Mouse (Mus musculus) kidney, embryonic 14.5 days (tissue): ENCODE measurements around the gene Cog1. TPM values are rescaled to one million over a fixed set of nuclear protein-coding genes. Genes with fewer than 3 reads are reported as not detected.
"Not testable (repeated sequence)": the region's sequence is repeated elsewhere in the genome, so short reads cannot be mapped to it uniquely, and the experiment has no call there.

Experiments used
- ATAC-seq: fragments of 200-750 bp; cut with Nextera tagmentation; 2 replicates; pipeline ENCODE4 v1.8.0; 2017; ENCODE audit warnings: moderate number of reproducible peaks, mild to moderate bottlenecking, moderate TSS enrichment, moderate library complexity; ENCODE audit not compliant: low FRiP score, low TSS enrichment
- H3K27ac ChIP-seq: fragments of 300-500 bp; sonication (generic); 2 replicates; pipeline ENCODE4 v1.5.1; 2014; ENCODE audit warnings: low read depth, mild to moderate bottlenecking, low read length, moderate library complexity, mixed read lengths
- H3K27me3 ChIP-seq: fragments of 300-500 bp; sonication (generic); 2 replicates; pipeline ENCODE4 v1.6.1; 2014; ENCODE audit warnings: mild to moderate bottlenecking, low read length; ENCODE audit not compliant: control insufficient read depth, insufficient read depth
- H3K36me3 ChIP-seq: fragments of 300-500 bp; sonication (generic); 2 replicates; pipeline ENCODE4 v1.6.1; 2014; ENCODE audit warnings: low read length, mixed read lengths; ENCODE audit not compliant: control insufficient read depth, insufficient read depth
- H3K4me1 ChIP-seq: fragments of 300-500 bp; sonication (generic); 2 replicates; pipeline ENCODE4 v1.6.1; 2014; ENCODE audit warnings: low read length, mixed read lengths; ENCODE audit not compliant: control insufficient read depth, insufficient read depth
- H3K4me2 ChIP-seq: fragments of 300-500 bp; sonication (generic); replicated peaks from 2 replicates; pipeline ENCODE4 v1.6.1; 2014; ENCODE audit warnings: low read depth, mild to moderate bottlenecking, low read length
- H3K4me3 ChIP-seq: fragments of 300-500 bp; sonication (generic); 2 replicates; pipeline ENCODE4 v1.5.1; 2014; ENCODE audit warnings: mild to moderate bottlenecking, low read length
- H3K9ac ChIP-seq: fragments of 300-500 bp; sonication (generic); 2 replicates; pipeline ENCODE4 v1.6.1; 2014; ENCODE audit warnings: low read depth, mild to moderate bottlenecking, low read length, moderate library complexity
- H3K9me3 ChIP-seq: fragments of 300-500 bp; sonication (generic); 2 replicates; pipeline ENCODE4 v1.6.1; 2016; ENCODE audit warnings: low read length; ENCODE audit not compliant: control insufficient read depth
- WGBS: fragments of 180-500 bp; shearing (Covaris S2); extraction: QIAGEN DNeasy Blood & Tissue Kit; methylation state at CpG from one replicate; pipeline ENCODE4 v1.1.7; 2014; 5-methylcytosine and 5-hydroxymethylcytosine counted together
- polyA plus RNA-seq: library from polyadenylated mRNA; unstranded; fragments of >200 nt; fragmentation: Nextera tagmentation; extraction: Ambion mirVana; gene quantifications from 2 replicates; pipeline ENCODE4 v1.2.1, GENCODE M21; 2014

Cog1 gene
- polyA plus RNA-seq, 1 experiment from 2014 or later: 29.3 TPM

DNA sequence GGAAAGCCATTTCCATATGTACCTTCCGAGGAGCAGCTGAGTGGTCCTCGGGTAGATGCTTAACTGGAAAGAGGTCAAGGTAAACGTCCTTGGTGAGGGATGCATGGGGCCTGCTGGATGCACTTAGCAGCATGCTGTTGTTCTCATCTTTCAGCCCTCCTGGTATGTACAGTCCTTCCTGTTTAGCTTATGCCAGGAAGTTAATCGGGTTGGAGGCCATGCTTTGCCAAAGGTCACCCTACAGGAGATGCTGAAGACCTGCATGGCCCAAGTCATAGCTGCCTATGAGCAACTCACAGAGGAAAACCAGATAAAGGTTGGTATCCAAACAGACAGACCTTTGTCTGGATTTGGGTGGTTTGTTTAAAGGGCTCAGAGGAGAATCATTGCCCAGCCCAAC lies 8.3 kb downstream of the Cog1 start:
- Histone ChIP-seq H3K36me3 (peaks cover 97% of the 10 kb centered on the region), H3K27me3 (no peaks in the 10 kb centered on the region)

DNA sequence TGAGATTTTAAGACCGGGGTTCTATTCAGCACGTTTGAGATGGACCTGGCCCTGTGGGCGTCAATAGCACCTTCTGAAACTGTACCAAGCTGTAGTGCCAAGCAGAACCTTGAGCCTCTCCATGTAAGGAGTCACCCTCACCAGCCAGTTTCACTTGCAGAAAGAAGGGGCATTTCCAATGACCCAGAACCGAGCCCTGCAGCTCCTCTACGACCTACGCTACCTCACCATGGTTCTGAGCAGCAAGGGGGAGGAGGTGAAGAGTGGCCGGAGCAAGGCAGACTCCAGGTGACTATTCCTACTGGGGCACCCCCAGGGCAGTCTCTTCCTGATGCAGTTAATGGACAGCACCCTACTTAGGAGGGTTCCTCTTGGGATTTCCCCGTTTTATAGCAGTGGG lies 9.3 kb downstream of the Cog1 start:
- Histone ChIP-seq H3K9ac (no peak overlapping the region), H3K27me3 (no peaks in the 10 kb centered on the region), H3K9me3 (no peaks in the 10 kb centered on the region), H3K27ac (no peak overlapping the region), H3K4me2 (no peak overlapping the region), H3K4me3 (no peak overlapping the region), H3K4me1 (no peaks in the 10 kb centered on the region), H3K36me3 (peaks cover 93% of the 10 kb centered on the region)
- ATAC-seq: no peak
- 70% methylated on average over 8 of the region's 8 CpGs for WGBS

More for the DNA sequence above, 8.3 kb downstream of the Cog1 start:
- H3K4me1 ChIP-seq: peaks cover 4% of the 10 kb centered on the region; the same call in 1 of the 2 replicates
- no peak overlapping the region for H3K4me3 ChIP-seq
- no peaks in the 10 kb centered on the region for H3K9me3 ChIP-seq
- WGBS: 53% methylated on average over 4 of the region's 4 CpGs
- H3K4me2 ChIP-seq: no peak overlapping the region
- H3K9ac ChIP-seq: no peak overlapping the region
- no peak overlapping the region for H3K27ac ChIP-seq
- no peak for ATAC-seq

DNA sequence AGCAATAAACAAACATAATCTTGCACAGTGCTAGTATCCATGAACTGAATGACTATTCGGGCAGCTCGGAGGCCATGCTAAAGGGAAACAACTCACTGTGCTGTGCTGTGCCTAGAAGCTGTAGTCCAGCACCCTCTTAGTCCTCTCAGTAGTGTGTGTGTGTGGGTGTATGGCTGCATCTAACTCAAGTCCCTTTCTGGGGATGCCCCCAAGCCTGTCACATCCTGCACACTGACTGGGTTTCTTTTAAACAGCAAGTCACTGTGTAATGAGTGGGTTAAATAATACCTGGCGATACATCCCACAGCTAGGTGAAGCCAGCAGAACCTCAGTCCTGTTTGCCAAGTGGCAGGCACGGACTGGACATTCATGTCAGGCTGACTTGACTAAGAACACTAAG lies 9.8 kb downstream of the Cog1 start:
- no peaks in the 10 kb centered on the region for H3K27me3 ChIP-seq
- ATAC-seq: no peak
- no peak overlapping the region for H3K4me2 ChIP-seq
- no peak overlapping the region for H3K9ac ChIP-seq
- H3K9me3 ChIP-seq: no peaks in the 10 kb centered on the region
- WGBS: 74% methylated on average over 4 of the region's 4 CpGs
- H3K4me1 ChIP-seq: no peaks in the 10 kb centered on the region
- no peak overlapping the region for H3K4me3 ChIP-seq
- no peak overlapping the region for H3K27ac ChIP-seq
- peaks cover 93% of the 10 kb centered on the region for H3K36me3 ChIP-seq

DNA sequence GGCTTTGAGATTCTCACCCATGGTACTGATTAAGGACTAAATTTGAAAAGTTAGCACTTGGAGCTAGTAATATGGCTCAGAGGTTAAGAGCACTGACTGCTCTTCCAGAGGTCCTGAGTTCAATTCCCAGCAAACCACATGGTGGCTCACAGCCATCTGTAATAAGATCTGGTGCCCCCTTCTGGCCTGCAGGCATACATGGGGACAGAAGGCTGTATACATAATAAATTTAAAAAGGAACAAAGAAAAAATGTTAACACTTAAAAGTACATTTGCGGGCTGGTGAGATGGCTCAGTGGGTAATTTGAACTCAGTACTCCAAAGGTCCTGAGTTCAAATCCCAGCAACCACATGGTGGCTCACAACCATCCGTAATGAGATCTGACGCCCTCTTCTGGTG lies 11.2 kb downstream of the Cog1 start:
- H3K4me1 ChIP-seq, H3K4me2 ChIP-seq, H3K9me3 ChIP-seq, H3K9ac ChIP-seq, H3K4me3 ChIP-seq, H3K27me3 ChIP-seq, H3K27ac ChIP-seq, ATAC-seq: not testable (repeated sequence)
- peaks cover 89% of the 10 kb centered on the region for H3K36me3 ChIP-seq
- WGBS: 96% methylated on average over 3 of the region's 3 CpGs

DNA sequence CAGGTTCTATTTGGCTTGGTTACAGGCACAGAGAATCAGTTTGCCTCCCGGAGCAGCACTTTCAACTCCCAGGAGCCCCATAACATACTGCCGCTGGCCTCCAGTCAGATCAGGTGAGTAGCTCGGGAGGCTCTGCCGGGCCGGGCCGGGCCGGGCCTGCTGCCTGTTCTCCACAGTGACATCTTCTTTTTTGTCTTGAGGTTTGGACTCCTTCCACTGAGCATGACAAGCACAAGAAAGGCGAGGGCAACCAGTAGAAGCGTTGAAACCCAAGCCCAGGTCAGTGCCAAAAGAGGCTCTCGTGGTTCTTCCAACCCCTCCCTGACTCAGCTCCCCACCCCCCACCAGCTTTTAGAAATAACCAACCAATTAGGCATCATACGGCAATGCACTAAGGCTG lies 12.0 kb downstream of the Cog1 start:
- Histone ChIP-seq H3K9me3 (no peaks in the 10 kb centered on the region), H3K4me1 (no peaks in the 10 kb centered on the region), H3K9ac (no peak overlapping the region), H3K27me3 (no peaks in the 10 kb centered on the region), H3K36me3 (peaks cover 85% of the 10 kb centered on the region), H3K4me2 (no peak overlapping the region), H3K4me3 (no peak overlapping the region), H3K27ac (no peak overlapping the region)
- 95% methylated on average over 11 of the region's 11 CpGs for WGBS
- ATAC-seq: no peak

DNA sequence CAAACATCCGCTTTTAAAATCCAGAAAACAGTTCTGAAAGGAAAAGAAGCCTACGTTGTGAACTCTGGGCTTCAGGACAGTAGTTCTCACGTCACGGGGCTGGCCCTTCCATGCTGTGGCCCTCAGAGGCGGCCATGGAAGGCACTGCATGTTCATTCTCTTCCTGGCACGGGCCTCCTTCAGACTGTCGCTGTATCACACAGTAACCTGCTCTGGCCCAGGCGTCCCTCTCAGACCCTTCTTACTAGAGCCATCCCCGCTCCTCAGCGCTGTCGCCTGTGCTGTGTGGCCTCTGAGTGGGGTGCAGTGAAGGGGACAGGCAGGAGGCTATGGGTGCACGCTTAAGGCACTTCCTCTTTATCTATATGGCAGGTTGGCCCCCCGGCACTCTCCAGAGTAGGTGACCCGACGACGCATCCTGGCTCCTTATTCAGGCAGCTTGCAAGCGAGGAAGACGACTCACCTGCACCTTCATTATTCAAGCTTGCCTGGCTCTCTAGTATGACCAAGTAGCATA lies 12.9 kb downstream of the Cog1 start:
- no peak overlapping the region for H3K4me3 ChIP-seq
- H3K4me2 ChIP-seq: no peak overlapping the region
- H3K9ac ChIP-seq: no peak overlapping the region
- H3K36me3 ChIP-seq: peaks cover 75% of the 10 kb centered on the region
- H3K9me3 ChIP-seq: no peaks in the 10 kb centered on the region
- 90% methylated on average over 18 of the region's 18 CpGs for WGBS
- H3K4me1 ChIP-seq: peaks cover 4% of the 10 kb centered on the region; the same call in 1 of the 2 replicates
- ATAC-seq: no peak
- H3K27ac ChIP-seq: no peak overlapping the region
- no peaks in the 10 kb centered on the region for H3K27me3 ChIP-seq

DNA sequence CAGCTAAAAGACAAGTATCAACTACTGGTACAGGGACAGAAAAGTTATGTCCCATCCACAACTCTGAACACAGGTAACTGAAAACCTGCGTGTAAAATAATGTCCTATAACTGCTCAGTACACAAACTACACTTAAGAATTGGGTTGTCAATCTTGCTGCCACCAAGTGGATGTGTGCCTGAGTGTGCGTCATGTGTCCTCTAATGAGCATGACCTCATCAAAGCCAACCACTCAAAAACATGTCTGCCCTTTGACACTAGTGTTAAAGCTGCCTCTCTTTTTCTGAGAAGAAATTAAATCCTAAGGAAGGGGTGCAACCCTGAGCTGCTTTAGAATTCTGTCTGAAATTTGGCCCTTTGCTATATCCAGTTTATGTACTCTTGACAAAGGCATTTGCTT lies 15.3 kb downstream of the Cog1 start:
- Histone ChIP-seq H3K4me2 (no peak overlapping the region), H3K4me3 (no peak overlapping the region), H3K4me1 (peaks cover 16% of the 10 kb centered on the region; the same call in 1 of the 2 replicates), H3K27ac (no peak overlapping the region), H3K27me3 (no peaks in the 10 kb centered on the region), H3K9me3 (no peaks in the 10 kb centered on the region), H3K36me3 (peaks cover 71% of the 10 kb centered on the region), H3K9ac (no peak overlapping the region)
- ATAC-seq: no peak
- WGBS: 77% methylated on average over 2 of the region's 2 CpGs

DNA sequence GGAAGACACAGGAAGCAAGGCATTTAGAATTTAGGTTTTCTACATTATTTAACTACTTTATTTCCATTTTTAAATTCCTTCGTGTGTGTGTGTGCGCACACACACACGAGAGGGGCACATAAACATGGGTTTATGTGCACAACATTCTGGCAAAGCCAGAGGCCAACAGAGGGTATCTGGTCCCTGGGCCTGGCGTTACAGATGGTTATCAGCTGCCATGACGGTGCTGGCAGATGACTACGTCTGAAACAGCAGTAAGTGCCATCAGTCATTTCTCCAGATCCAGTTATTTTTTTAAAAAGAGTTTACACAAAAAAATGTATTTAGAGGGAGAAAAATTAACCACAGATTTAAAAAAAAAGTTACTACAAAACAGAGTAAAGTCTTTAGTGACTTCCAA lies 17.2 kb downstream of the Cog1 start:
- Histone ChIP-seq H3K36me3 (peaks cover 56% of the 10 kb centered on the region), H3K9me3 (no peaks in the 10 kb centered on the region), H3K4me2 (no peak overlapping the region), H3K27me3 (no peaks in the 10 kb centered on the region), H3K4me3 (no peak overlapping the region), H3K4me1 (peaks cover 16% of the 10 kb centered on the region; the same call in 1 of the 2 replicates), H3K27ac (no peak overlapping the region), H3K9ac (no peak overlapping the region)
- ATAC-seq: no peak
- WGBS: 79% methylated on average over 6 of the region's 6 CpGs

DNA sequence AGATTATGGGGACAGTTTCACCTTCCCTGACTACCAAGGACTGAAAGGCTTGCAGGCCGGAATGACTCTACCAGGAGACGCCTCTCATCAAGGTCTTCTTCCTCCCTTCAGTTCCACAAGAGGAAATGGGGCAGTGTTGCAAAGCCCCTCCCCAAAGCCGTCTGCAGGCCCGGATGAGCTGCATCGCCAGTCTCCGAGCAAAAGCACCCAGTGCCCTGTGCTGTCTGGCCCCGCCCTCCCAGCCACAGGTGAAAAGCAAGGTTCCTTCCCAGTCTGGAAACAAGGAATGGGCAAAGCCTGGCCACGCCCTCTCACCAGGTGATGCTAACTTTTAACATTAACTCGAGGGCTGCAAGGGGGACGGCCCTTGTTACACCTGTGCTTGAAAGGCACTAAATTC lies 17.7 kb downstream of the Cog1 start:
- Histone ChIP-seq H3K4me3 (no peak overlapping the region), H3K9me3 (no peaks in the 10 kb centered on the region), H3K9ac (no peak overlapping the region), H3K4me1 (peaks cover 16% of the 10 kb centered on the region; the same call in 1 of the 2 replicates), H3K27me3 (no peaks in the 10 kb centered on the region), H3K4me2 (no peak overlapping the region), H3K27ac (peak overlapping the region; percentile 56), H3K36me3 (peaks cover 56% of the 10 kb centered on the region)
- WGBS: 37% methylated on average over 10 of the region's 10 CpGs
- ATAC-seq: peak; percentile 58
